In genomic region chr11:118794856-118795602, GRCm38 (mm10) we compare ENCODE assay signal across 8 mouse cellular contexts.
DNase-seq lines count a peak whose midpoint lies in the region; ATAC-seq and TF ChIP-seq lines count a peak whose summit lies in the region.

No protein-coding gene starts in this region.

- H3K9ac ChIP-seq in heart, embryonic 11.5 days (ENCODE audit: low read depth, low read length): no peak overlapping the region
- no peak overlapping the region for H3K9ac ChIP-seq in heart, adult 2 months (ENCODE audit: low read depth, low read length)
- H3K9ac ChIP-seq in forebrain, embryonic 11.5 days (ENCODE audit: low read length): no peak overlapping the region
- H3K9ac ChIP-seq in limb, embryonic 14.5 days (ENCODE audit: low read depth, low read length, severe bottlenecking): no peak overlapping the region

- no peak for TF ChIP-seq POLR2A in heart, adult 2 months (IDR thresholded peaks at IDR 0.05; ENCODE audit: insufficient read depth, low read depth, low read length)
- TF ChIP-seq POLR2A in limb, embryonic 14.5 days (IDR thresholded peaks at IDR 0.05; ENCODE audit: borderline replicate concordance, extremely low read depth, insufficient read depth, insufficient read length): no peak

- 54% methylated on average over 8 of the region's 8 CpGs for WGBS in heart, embryonic 11.5 days (ENCODE audit: insufficient replicate concordance)
- 55% methylated on average over 8 of the region's 8 CpGs for WGBS in heart, adult 2 months
- WGBS in forebrain, embryonic 11.5 days: 69% methylated on average over 8 of the region's 8 CpGs
- WGBS in limb, embryonic 14.5 days: 42% methylated on average over 8 of the region's 8 CpGs

- no peaks in the 10 kb centered on the region for H3K9me3 ChIP-seq in heart, embryonic 11.5 days (replicated peaks; ENCODE audit: control insufficient read depth, low read length)
- no peaks in the 10 kb centered on the region for H3K9me3 ChIP-seq in forebrain, embryonic 11.5 days (ENCODE audit: control insufficient read depth, low read length)
- no peaks in the 10 kb centered on the region for H3K9me3 ChIP-seq in limb, embryonic 14.5 days (ENCODE audit: control insufficient read depth, low read length)

- H3K27me3 ChIP-seq in heart, embryonic 11.5 days (ENCODE audit: control insufficient read depth, insufficient read depth, low read length): peaks cover 2% of the 10 kb centered on the region; the same call in 1 of the 2 replicates
- no peaks in the 10 kb centered on the region for H3K27me3 ChIP-seq in heart, adult 2 months (ENCODE audit: control insufficient read depth, insufficient read depth, low read length)
- H3K27me3 ChIP-seq in forebrain, embryonic 11.5 days (ENCODE audit: control insufficient read depth, insufficient read depth, low read length): no peaks in the 10 kb centered on the region
- no peaks in the 10 kb centered on the region for H3K27me3 ChIP-seq in limb, embryonic 14.5 days (ENCODE audit: control insufficient read depth, insufficient read depth, low read length)

- H3K4me2 ChIP-seq in heart, embryonic 11.5 days: no peak overlapping the region
- no peak overlapping the region for H3K4me2 ChIP-seq in forebrain, embryonic 11.5 days (ENCODE audit: low read depth, low read length, severe bottlenecking)
- H3K4me2 ChIP-seq in limb, embryonic 14.5 days (replicated peaks; ENCODE audit: low read depth, low read length, severe bottlenecking): no peak overlapping the region

- H3K4me1 ChIP-seq in heart, embryonic 11.5 days (ENCODE audit: control insufficient read depth, insufficient read depth, low read length): 0 out of 2 replicates have a peak, but pooled peaks cover 5% of the 10 kb centered on the region
- H3K4me1 ChIP-seq in heart, adult 2 months (ENCODE audit: control insufficient read depth, insufficient read depth, low read length): no peaks in the 10 kb centered on the region
- peaks cover 10% of the 10 kb centered on the region; the same call in 1 of the 2 replicates for H3K4me1 ChIP-seq in forebrain, embryonic 11.5 days (replicated peaks; ENCODE audit: control insufficient read depth, insufficient read depth, low read length)
- peaks cover 23% of the 10 kb centered on the region for H3K4me1 ChIP-seq in limb, embryonic 14.5 days (ENCODE audit: control insufficient read depth, insufficient read depth, low read length)

- 0 out of 2 replicates have a peak, but pooled peaks have one; percentile 12 for ATAC-seq in heart, embryonic 11.5 days (replicated peaks; ENCODE audit: insufficient number of reproducible peaks, low FRiP score, low TSS enrichment)
- ATAC-seq in forebrain, embryonic 11.5 days (replicated peaks; ENCODE audit: low FRiP score): peak; percentile 22; the same call in 1 of the 2 replicates
- no peak for ATAC-seq in limb, embryonic 14.5 days (ENCODE audit: low FRiP score, low read depth)

- no peak for TF ChIP-seq CTCF in heart, adult 2 months (IDR thresholded peaks at IDR 0.05)

- no peak for TF ChIP-seq EP300 in heart, adult 2 months (IDR thresholded peaks at IDR 0.05; ENCODE audit: insufficient read depth, low read depth, low read length)

- no peaks in the 10 kb centered on the region for H3K36me3 ChIP-seq in heart, embryonic 11.5 days (ENCODE audit: control insufficient read depth, insufficient read depth, low read length)
- no peaks in the 10 kb centered on the region for H3K36me3 ChIP-seq in heart, adult 2 months (ENCODE audit: control insufficient read depth, insufficient read depth, low read length)
- no peaks in the 10 kb centered on the region for H3K36me3 ChIP-seq in forebrain, embryonic 11.5 days (ENCODE audit: control insufficient read depth, insufficient read depth, low read length)
- H3K36me3 ChIP-seq in limb, embryonic 14.5 days (ENCODE audit: control insufficient read depth, insufficient read depth, low read length): no peaks in the 10 kb centered on the region

- H3K79me2 ChIP-seq in heart, adult 2 months (replicated peaks; ENCODE audit: control insufficient read depth, insufficient read depth, low read length): no peaks in the 10 kb centered on the region

- H3K4me3 ChIP-seq in heart, embryonic 11.5 days (ENCODE audit: low read depth, low read length): no peak overlapping the region
- no peak overlapping the region for H3K4me3 ChIP-seq in heart, adult 2 months
- no peak overlapping the region for H3K4me3 ChIP-seq in forebrain, embryonic 11.5 days (ENCODE audit: low read depth, low read length)
- H3K4me3 ChIP-seq in limb, embryonic 14.5 days (replicated peaks; ENCODE audit: low read length): no peak overlapping the region

- intact Hi-C loops in heart, adult 2 months (cut with DNase I): no loop called here

- no peak for DNase-seq in heart, adult 2 months
- peak; percentile 21 for DNase-seq in MN1 (ENCODE audit: low spot score)
- no peak for DNase-seq in forebrain, embryonic 11.5 days (ENCODE audit: low spot score)
- peak; percentile 71 for DNase-seq in limb, embryonic 14.5 days (ENCODE audit: low spot score)
- no peak for DNase-seq in thymus, adult 18-20 months
- no peak for DNase-seq in urinary bladder, postnatal 36 days (ENCODE audit: low spot score in 2 of 2)
- DNase-seq in layer of hippocampus, postnatal 14 days (ENCODE audit: low spot score in 2 of 2): no peak

- no peak overlapping the region for H3K27ac ChIP-seq in heart, embryonic 11.5 days (ENCODE audit: low read depth, low read length)
- H3K27ac ChIP-seq in heart, adult 2 months: no peak overlapping the region
- peak overlapping the region; percentile 86 for H3K27ac ChIP-seq in forebrain, embryonic 11.5 days (ENCODE audit: low read depth, low read length)
- H3K27ac ChIP-seq in limb, embryonic 14.5 days (replicated peaks; ENCODE audit: low read depth, low read length): no peak overlapping the region

Comparison
In these comparisons a context has a peak if more than half of its experiments do, and no peak if none do; other contexts are left out.
1. DNase-seq: peak in MN1 (single experiment) and limb, embryonic 14.5 days (single experiment); none in heart, adult 2 months (0 of 2), forebrain, embryonic 11.5 days (single experiment), thymus, adult 18-20 months (0 of 2), urinary bladder, postnatal 36 days (0 of 2) and layer of hippocampus, postnatal 14 days (0 of 2).